Mouse (Mus musculus) thymus, adult 2 months (tissue): ENCODE measurements around the gene Plekha5. TPM values are rescaled to one million over a fixed set of nuclear protein-coding genes. Genes with fewer than 3 reads are reported as not detected.
A peak's percentile ranks its signal among the peaks of the same experiment; 100 is the strongest.

ENCODE experiments used
- DNase-seq: peaks from one replicate; pipeline ENCODE4 v3.0.0; 2021
- H3K27ac ChIP-seq: fragments of 200-500 bp; 2 replicates; pipeline ENCODE4 v1.5.1; 2012; ENCODE audit warnings: low read length, control low read depth; ENCODE audit not compliant: control insufficient read depth, insufficient read depth
- H3K27me3 ChIP-seq: fragments of 200-500 bp; 2 replicates; pipeline ENCODE4 v1.6.1; 2012; ENCODE audit warnings: mild to moderate bottlenecking, low read length, moderate library complexity, mixed read lengths; ENCODE audit not compliant: control insufficient read depth, insufficient read depth
- H3K36me3 ChIP-seq: fragments of 200-500 bp; 2 replicates; pipeline ENCODE4 v1.6.1; 2012; ENCODE audit warnings: mild to moderate bottlenecking, low read length, moderate library complexity; ENCODE audit not compliant: control insufficient read depth, insufficient read depth
- H3K4me1 ChIP-seq: fragments of 200-500 bp; replicated peaks from 2 replicates; pipeline ENCODE4 v1.6.1; 2012; ENCODE audit warnings: low read length; ENCODE audit not compliant: control insufficient read depth, insufficient read depth
- H3K4me3 ChIP-seq: fragments of 200-500 bp; 2 replicates; pipeline ENCODE4 v1.5.1; 2012; ENCODE audit warnings: mild to moderate bottlenecking, low read length, control low read depth, moderate library complexity; ENCODE audit not compliant: control insufficient read depth, insufficient read depth
- CTCF ChIP-seq: fragments of 200-500 bp; IDR thresholded peaks from 2 replicates; pipeline ENCODE4 v1.5.1; 2012; ENCODE audit warnings: mild to moderate bottlenecking, control low read depth, low read length, moderate library complexity, borderline replicate concordance; ENCODE audit not compliant: control insufficient read depth, poor library complexity, insufficient read depth; ENCODE audit errors: extremely low read depth
- POLR2A ChIP-seq: fragments of 200-500 bp; IDR thresholded peaks from 2 replicates; pipeline ENCODE4 v1.6.1; 2012; ENCODE audit warnings: mild to moderate bottlenecking, low read length, control low read depth, moderate library complexity; ENCODE audit not compliant: control insufficient read depth, poor library complexity, insufficient read depth; ENCODE audit errors: extremely low read depth
- whole genome bisulfite sequencing: fragments of 180-500 bp; shearing (Covaris S2); methylation state at CpG from one replicate; pipeline ENCODE4 v1.1.7; 2018; 5-methylcytosine and 5-hydroxymethylcytosine counted together
- polyA plus RNA-seq: library from polyadenylated mRNA; depleted of rRNA; stranded (reverse); fragments of >200 nt; gene quantifications from 2 replicates; pipeline ENCODE4 v1.2.3, GENCODE M21; 2012

The Plekha5 gene
- polyA plus RNA-seq, 1 experiment: 25.5 TPM

DNA sequence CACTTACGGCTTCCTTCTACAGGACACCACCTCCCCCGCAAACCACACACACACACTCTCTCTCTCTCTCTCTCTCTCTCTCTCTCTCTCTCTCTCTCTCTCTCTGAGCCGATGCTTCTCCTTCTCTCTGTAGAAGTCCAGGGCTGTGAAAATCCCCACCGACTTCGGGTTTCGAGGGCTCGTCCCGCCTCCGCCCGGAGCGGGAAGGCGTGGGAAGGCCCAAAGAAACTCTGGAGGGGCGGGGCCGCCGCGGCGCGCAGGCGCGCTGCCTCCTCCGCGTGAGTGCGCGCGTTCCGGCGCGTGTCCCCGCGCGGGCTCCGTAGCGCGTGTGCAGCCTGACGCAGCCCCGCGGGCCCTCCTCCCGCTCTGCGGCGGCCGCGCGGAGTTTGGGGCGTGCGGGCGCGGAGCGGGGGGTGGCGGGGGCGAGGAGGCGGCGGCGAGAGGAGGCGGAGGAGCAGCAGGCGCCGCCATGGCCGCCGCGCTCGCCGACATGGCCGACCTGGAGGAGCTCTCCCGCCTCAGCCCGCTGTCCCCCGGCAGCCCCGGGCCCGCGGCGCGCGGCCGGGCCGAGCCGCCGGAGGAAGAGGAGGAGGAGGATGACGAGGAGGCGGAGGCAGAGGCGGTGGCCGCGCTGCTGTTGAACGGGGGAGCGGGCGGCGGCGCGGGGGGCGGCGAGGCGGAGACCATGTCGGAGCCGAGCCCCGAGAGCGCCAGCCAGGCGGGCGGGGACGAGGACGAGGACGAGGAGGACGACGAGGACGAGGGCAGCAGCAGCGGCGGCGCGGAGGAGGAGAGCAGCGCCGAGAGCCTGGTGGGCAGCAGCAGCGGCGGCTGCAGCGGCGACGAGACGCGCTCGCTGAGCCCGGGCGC lies 199.6 kb downstream of the Plekha5 start:
- TF ChIP-seq POLR2A (0 out of 2 replicates have a peak, but pooled peaks have one; percentile 53), CTCF (peak; percentile 68)
- peak overlapping the region; percentile 62 for H3K27ac ChIP-seq
- H3K36me3 ChIP-seq: no peaks in the 10 kb centered on the region
- H3K4me1 ChIP-seq: peaks cover 31% of the 10 kb centered on the region
- under 1% methylated on average over 117 of the region's 117 CpGs for WGBS
- H3K4me3 ChIP-seq: peak overlapping the region; percentile 98
- DNase-seq: peak; percentile 94
- H3K27me3 ChIP-seq: no peaks in the 10 kb centered on the region

DNA sequence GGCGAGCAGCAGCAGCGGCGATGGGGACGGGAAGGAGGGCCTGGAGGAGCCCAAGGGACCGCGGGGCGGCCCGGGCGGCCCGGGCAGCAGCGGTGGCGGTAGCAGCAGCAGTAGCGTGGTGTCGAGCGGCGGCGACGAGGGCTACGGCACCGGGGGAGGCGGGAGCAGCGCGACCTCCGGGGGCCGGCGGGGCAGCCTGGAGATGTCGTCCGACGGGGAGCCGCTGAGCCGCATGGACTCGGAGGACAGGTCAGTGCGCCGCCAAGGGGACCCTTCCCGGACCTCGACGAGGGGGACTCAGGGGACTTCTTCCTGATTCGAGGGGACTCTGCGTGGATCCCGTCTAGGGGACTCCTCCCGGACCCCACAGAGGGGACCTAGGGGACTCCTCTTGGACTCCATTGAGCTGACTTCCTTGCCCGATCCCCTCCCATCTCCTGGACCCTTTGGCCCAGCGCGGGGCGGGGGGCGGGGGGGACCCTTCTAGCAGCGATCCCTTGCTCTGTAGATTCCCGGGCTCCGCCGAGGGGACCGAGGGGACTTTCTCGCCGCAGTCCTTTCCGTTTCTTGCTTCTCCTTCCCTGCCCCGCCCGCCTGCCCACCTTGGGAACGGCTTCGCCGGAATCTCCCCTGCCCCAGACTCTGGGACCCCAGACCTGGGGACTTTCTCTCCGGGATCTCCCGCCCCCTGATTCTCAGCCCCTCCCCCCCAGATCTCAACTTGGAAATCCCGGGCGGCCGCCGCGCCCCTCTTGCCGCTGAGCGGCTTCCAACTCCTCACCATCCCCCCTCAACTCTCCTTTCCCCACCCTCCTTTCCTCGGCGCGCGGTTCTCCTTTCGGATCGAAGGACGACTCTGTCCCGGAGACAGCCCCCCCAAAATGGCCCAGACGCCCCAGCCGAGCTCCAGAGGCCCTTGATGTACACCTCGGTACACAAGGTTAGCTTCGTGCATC lies 200.5 kb downstream of the Plekha5 start:
- peak; percentile 60 for DNase-seq
- Histone ChIP-seq H3K27me3 (no peaks in the 10 kb centered on the region), H3K27ac (peak overlapping the region; percentile 62), H3K4me3 (peak overlapping the region; percentile 98), H3K4me1 (peaks cover 36% of the 10 kb centered on the region), H3K36me3 (no peaks in the 10 kb centered on the region)
- WGBS: under 1% methylated on average over 78 of the region's 80 CpGs
- no peak for TF ChIP-seq CTCF
- no peak for TF ChIP-seq POLR2A

DNA sequence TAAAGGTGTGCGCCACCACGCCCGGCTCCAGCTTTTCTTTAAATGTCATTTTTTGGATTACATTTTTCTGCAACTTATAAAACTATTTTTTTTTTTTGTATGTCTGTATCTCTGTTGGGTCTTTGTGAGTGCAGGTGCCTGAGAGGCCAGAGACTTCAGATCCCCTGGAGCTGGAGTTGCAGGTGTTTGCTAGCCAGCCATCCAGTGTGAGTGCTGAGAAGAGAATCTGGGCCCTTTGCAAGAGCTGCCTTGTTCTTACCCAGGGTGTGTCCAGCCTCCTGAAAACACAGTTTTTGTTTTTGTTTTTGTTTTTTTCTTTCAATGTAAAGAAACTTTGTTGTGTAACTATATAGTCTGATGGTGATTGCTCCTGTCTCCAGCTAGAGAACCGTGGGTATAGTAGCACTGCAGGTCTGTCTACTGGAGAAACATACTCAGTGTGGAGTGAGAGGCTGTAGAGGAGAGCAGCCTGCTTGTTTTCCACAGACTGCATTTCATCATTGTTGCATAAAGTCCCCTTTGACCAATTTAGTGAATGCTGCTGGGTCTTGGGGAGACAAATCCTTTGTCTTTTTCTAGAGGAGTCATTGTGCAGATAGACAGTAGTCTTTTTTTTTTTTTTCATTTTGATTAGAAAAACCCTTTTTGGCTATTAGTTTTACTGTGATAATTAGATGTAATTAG lies 205.5 kb downstream of the Plekha5 start:
- WGBS: 78% methylated on average over 4 of the region's 4 CpGs
- Histone ChIP-seq H3K27ac (peak overlapping the region; percentile 47), H3K4me1 (peaks cover 26% of the 10 kb centered on the region), H3K36me3 (peaks cover 10% of the 10 kb centered on the region), H3K4me3 (no peak overlapping the region), H3K27me3 (no peaks in the 10 kb centered on the region)
- DNase-seq: peak; percentile 37
- TF ChIP-seq POLR2A (no peak), CTCF (no peak)

DNA sequence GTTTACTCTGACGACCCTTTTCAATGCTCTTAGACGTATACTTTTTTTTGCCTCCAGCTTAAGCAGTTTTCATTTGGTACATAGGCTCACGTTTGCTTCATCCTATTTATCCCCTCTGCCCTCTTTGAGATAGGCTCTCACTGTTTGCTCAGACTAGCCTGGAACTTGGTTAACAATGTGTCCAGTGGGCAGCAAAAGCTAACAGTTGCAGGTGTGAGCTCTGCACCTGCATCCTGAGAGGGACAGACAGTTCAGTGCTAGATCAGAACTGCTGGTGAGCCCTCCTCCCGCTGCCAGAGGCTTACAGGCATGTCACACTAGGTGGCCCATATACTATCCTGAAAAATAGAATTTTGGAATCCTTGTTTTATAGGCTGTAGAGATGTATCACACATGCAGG lies 206.5 kb downstream of the Plekha5 start:
- TF ChIP-seq CTCF (no peak), POLR2A (no peak)
- Histone ChIP-seq H3K27ac (peak overlapping the region; percentile 44; the same call in 1 of the 2 replicates), H3K4me3 (no peak overlapping the region), H3K4me1 (peaks cover 26% of the 10 kb centered on the region), H3K36me3 (peaks cover 17% of the 10 kb centered on the region), H3K27me3 (no peaks in the 10 kb centered on the region)
- DNase-seq: peak; percentile 45
- WGBS: 35% methylated on average over 4 of the region's 4 CpGs

DNA sequence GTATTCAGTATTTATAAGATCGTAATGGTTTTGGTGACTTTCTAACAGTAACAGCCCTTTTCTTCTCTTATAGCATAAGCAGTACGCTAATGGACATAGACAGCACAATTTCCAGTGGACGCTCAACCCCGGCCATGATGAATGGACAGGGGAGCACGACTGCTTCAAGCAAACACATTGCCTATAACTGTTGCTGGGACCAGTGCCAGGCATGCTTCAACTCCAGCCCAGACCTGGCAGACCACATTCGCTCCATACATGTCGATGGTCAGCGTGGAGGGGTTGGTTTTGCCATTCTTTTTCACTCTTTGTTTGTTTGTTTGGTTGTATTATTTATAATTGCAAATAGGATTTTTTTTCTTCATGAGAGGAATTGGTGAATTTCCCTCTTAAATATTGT lies 209.8 kb downstream of the Plekha5 start:
- WGBS: 96% methylated on average over 8 of the region's 8 CpGs
- H3K4me1 ChIP-seq: peaks cover 12% of the 10 kb centered on the region
- no peak overlapping the region for H3K4me3 ChIP-seq
- no peak for DNase-seq
- TF ChIP-seq CTCF: no peak
- TF ChIP-seq POLR2A: no peak
- H3K27ac ChIP-seq: no peak overlapping the region
- peaks cover 42% of the 10 kb centered on the region for H3K36me3 ChIP-seq
- H3K27me3 ChIP-seq: no peaks in the 10 kb centered on the region

DNA sequence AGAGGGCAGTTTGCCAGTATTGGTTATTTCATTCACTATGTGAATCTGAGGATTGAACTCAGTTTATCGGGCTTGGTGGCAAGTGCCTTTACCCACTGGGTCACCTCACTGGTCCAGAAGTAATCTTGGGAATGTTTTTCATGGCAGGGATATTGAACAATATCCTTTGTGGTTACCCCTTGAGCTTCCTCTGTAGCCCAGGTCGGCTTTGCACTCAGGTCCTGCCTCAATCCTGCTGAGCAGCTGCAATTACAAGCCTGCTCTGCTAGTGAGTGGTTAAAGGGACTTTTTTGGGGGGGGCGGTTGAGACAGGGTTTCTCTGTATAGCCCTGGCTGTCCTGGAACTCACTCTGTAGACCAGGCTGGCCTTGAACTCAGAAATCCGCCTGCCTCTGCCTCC lies 212.4 kb downstream of the Plekha5 start:
- Histone ChIP-seq H3K4me1 (no peaks in the 10 kb centered on the region; the same call in 1 of the 2 replicates), H3K27ac (no peak overlapping the region), H3K4me3 (no peak overlapping the region), H3K36me3 (peaks cover 67% of the 10 kb centered on the region), H3K27me3 (no peaks in the 10 kb centered on the region)
- DNase-seq: no peak
- no peak for TF ChIP-seq POLR2A
- TF ChIP-seq CTCF: no peak
- 89% methylated on average over 4 of the region's 4 CpGs for WGBS

DNA sequence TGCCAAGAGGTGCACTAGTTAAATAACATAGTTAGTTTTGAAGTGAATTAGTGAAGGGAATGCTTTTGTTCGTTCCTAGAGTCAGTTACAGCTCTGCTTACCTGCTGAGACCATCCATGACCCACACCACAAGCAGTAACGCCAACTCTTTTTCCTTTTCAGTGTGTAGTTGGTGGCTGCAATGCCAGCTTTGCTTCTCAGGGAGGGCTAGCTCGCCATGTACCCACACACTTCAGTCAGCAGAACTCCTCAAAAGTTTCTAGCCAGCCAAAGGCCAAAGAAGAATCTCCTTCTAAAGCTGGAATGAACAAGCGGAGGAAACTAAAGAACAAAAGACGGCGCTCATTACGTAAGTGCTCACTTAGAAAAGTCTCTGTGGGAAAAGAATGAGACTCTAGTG lies 218.2 kb downstream of the Plekha5 start:
- TF ChIP-seq POLR2A (no peak), CTCF (no peak)
- Histone ChIP-seq H3K36me3 (peaks cover 67% of the 10 kb centered on the region), H3K27ac (no peak overlapping the region), H3K4me3 (no peak overlapping the region), H3K4me1 (no peaks in the 10 kb centered on the region), H3K27me3 (no peaks in the 10 kb centered on the region)
- WGBS: 96% methylated on average over 7 of the region's 7 CpGs
- no peak for DNase-seq
